Mouse (Mus musculus) retina, postnatal 7 days (tissue): ENCODE results near the gene Ppp1r37.
"Not testable (repeated sequence)": the region's sequence is repeated elsewhere in the genome, so short reads cannot be mapped to it uniquely, and the experiment has no call there.

Source experiments
- DNase-seq: peaks from one replicate; pipeline ENCODE4 v3.0.0-alpha.2; 2012; ENCODE audit warnings: low read depth, low spot score

Gene Ppp1r37

GRCm38 (mm10) chr7:19541681-19542154 is 21.2 kb downstream of the Ppp1r37 start:
- DNase-seq: no peak

- no peak for DNase-seq
Observed at GRCm38 (mm10) chr7:19540771-19541566, 21.9 kb downstream of the Ppp1r37 start.

DNA sequence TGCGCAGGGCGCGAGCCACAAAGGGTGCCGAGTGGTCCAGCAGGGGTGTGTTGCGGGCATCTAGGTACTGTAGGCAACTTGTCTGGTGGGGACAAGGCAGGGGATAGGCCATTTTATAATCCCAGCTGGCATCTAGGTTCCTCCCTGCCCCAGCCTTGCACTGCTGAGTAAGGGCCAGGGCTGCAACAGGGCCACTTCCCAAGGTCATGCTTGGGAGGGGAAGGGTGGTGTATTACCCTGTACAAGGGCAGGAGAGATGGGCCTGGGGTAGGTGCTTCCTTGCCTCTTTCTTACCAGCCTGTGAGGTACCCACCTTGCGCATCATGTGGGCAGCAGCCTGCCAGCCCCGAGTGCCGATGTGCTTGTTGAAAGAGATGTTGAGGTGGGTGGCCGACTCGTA is 28.2 kb downstream of the Ppp1r37 start:
- DNase-seq: no peak

DNA sequence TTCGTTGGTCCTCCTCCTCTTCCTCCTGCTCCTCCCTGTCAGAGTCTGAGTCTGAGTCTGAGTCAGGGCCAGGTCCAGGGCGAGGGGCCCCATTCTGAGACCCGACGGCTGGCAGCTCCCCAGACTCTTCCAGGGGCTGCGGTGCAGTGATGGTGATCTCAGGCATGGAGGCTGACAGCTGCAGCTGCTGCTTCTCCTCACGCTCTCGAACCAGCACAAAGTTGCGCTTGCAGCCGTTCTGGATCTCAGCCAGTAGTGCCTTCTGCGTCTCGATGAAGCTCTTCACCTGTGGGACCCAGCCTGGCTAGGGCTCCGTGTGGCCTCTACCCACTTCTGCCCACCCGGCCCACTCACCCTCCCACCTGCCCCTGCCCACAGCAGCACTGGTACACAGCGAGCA is 30.6 kb downstream of the Ppp1r37 start:
- no peak for DNase-seq

- DNase-seq: no peak
Observed at GRCm38 (mm10) chr7:19531077-19531476, 31.8 kb downstream of the Ppp1r37 start.

DNA sequence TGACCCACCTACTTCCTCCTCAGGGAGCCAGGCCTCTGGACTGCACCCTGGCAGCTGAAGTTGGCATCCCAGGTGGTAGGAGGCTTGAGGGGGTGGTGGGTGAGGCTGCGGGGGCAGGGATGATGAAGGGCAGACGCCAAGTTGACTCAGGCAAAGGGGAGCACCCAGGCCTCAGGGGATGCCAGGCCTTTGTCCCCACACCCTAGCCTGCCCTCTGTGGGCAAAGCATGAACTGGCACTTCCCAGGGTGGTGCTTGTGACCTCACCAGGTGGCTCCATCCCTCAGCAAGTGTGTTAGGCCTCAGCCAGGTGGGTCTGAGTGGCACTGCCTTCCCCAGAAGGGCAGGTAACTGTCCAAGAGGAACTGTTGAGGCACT is 37.8 kb downstream of the Ppp1r37 start:
- no peak for DNase-seq

DNA sequence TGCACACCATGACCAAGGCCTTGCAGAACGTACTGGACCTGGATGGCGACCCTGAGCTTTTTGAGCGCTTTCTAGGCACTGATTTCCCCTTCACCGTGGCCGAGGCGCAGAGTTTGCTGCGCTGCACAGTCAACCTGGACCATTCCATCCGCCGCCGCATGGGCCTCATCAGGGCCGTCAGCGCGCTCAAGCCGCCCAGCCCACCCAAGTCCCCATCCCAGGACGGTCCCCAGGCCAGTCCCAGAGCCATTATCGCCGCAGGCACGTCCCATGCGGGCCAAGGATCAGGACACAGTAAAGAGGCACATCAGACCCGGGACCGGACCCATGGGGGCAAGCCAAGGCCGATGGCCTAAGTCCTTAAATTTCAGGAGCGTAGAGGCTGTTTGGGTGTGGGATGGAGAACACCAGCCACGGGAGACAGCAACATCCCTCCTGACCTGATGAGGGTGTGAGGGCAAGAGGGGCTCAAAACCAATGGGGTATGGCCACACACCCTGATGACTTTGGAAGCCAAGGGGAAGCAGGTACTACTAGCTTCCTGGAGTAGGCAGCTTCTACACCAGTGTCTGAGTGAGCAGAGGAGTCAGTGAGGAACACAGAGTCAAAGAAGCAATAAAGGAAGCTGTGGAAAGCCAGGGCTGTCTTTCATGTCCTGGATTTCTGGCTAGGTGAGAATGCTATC is 38.3 kb downstream of the Ppp1r37 start:
- DNase-seq: no peak

DNA sequence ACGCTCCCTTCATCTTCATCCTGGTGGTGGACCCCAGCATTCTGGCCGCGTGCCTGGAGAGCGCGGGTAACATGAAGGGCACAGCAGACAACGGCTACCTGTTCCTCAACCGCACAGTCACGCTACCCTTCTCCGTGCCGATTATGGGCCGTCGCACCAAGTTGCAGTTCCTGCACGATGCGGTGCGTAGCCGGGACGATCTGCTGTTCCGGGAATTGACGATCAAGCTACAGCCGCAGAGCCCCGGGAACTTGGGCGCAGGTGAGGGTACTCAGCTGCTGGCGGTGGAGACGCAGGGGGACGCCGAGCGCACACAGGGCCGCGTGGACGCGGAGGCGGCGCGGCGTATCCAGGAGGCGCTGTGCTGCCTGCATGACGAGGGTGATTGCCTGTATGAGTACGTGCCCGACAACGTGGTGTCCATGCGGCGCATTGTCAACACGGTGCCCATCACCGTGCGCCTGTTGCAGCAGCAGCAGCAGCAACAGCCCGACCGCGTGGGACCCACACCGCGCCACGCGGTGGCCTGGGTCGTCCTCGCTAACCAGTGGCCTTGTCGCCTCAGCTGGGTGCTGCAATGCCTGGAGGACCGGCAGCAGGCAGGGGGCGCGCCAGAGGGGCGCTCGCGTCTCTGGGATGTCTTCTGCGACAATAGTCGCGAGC is 39.0 kb downstream of the Ppp1r37 start:
- DNase-seq: no peak

DNA sequence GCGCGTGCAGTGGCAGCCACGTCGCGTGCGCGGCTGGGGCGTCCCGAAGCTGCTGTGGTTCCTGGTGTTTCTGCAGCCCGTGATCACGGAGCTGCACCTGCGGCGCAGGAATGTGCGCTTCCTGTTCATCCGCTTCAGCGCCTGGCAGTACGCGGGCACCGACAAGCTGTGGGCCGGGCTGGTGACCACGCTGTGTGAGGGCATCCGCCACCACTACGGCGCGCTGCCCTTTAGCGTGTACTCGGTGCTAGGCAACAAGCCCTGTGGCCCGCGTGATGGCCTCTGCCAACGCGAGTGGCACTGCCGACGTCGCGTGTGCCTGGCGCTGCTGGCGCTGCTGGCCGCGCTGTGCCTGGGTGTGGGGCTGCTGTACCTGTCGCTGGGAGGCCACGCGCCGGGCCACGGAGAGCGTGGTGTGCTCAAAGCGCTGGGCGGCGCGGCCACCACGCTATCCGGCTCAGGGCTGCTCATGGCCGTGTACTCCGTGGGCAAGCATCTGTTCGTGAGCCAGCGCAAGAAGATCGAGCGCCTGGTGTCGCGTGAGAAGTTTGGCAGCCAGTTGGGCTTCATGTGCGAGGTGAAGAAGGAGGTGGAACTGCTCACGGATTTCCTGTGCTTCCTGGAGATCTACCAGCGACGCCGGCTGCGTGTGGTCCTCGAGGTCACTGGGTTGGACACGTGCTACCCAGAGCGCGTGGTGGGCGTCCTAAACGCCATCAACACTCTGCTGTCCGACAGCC is 39.7 kb downstream of the Ppp1r37 start:
- DNase-seq: no peak

GRCm38 (mm10) chr7:19520032-19520431 is 42.8 kb downstream of the Ppp1r37 start:
- DNase-seq: no peak

GRCm38 (mm10) chr7:19517652-19518365 is 45.1 kb downstream of the Ppp1r37 start, which contains the start of gene Nkpd1:
Gene Nkpd1, plus strand, starts transcription at chr7:19517838.
- DNase-seq: no peak

DNA sequence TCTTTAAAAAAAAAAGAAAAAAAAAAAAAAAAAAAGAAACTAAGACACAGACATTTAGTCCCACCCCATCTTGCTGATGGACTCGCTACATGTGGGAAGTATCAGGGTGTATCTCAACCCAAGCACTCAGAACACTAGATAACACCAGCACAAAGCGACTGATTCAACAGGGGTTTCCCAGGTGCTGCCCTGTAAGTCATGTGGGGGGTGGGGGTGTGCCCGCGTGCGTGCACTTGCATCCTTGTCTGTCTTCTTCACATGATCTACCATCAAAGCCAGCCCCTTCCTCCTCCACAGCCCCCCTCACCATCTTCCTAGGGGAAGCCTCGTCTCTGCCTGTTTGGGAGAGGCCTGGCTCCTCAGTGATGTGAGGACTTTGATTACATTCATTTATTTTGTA is 50.5 kb downstream of the Ppp1r37 start:
- no peak for DNase-seq

- not testable (repeated sequence) for DNase-seq
Observed at GRCm38 (mm10) chr7:19511934-19512333, 50.9 kb downstream of the Ppp1r37 start.

GRCm38 (mm10) chr7:19509786-19510185 is 53.1 kb downstream of the Ppp1r37 start:
- DNase-seq: no peak

GRCm38 (mm10) chr7:19508924-19509568 is 53.8 kb downstream of the Ppp1r37 start:
- no peak for DNase-seq

- DNase-seq: peak; percentile 90
Observed at GRCm38 (mm10) chr7:19508150-19508923, 54.5 kb downstream of the Ppp1r37 start, which contains the start of the genes Bloc1s3 and Trappc6a. Gene Bloc1s3, minus strand, starts transcription at chr7:19508367. Gene Trappc6a, plus strand, starts transcription at chr7:19508395.

DNA sequence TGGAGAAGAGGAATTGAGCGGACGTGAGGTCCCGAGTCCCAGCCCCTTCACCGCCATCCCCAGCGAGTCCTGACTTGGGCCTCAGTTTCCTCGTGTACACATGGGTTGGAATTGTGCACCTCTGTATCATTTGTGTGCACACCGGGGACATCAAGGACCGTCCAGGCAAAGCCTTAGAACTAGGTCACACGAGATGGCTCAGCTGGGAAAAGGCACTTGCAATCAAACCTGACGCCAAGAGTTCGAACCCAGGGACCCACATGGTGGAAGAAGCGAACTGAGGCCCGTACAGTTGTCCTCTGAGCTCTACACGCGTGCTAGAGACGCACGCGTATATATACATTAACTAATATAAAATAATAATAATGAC is 55.3 kb downstream of the Ppp1r37 start:
- no peak for DNase-seq

DNA sequence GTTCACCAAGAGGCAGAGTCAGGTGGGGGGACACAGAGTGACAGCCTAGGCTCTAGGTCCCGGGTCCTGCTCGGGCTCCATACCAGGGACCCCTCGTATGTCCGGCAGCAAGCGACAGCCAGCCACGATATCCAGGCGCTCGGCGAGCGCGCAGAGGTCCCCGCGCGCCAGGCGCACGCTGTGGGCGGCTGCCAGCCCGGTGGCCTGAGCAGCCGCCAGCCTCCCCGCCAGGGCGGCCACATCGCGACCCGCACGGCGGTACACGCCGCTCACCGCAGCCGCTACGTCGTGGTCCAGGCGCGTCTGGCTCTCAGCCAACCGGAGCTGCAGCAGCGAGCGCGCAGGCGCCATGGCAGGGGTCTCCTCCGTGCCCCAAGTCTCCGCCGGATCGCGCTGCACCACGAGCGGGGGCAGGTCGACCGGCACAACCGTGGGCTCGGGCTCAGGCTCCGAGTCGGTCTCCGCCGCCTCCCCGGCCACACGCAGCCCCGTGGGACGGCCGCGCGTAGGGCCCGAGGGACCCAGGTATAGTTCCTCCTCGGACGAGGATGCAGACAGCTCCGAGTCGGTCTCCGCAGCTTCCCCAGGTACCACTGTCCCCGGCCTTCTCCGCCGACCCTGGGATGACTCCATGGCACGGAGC is 55.8 kb downstream of the Ppp1r37 start:
- no peak for DNase-seq

DNA sequence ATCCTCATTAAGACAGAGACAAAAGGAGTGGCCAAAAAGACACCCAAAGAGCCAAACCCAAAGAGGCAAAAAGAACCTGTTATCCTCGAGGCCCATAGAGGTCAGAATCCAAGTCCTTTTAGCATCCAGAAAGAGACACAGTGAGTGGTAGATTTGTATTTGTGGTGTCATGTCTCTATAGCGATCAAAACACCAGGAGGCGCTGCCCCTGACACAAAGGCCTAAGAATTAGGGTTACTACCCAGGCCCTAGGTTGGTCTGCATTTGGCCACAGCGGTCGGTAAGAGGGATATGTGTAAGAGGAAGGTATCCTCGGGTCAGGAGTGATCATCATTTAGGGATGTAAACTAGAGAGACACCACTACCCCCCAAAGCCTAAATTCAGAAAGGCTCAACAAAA is 56.5 kb downstream of the Ppp1r37 start:
- DNase-seq: no peak
